Mouse (Mus musculus) layer of hippocampus, postnatal 25 days (tissue): ENCODE data around the gene Sap30bp. TPM values are rescaled to one million over a fixed set of nuclear protein-coding genes. Genes with fewer than 3 reads are reported as not detected.

ENCODE experiments used
- DNase-seq, 2 experiments: peaks; one replicate each; pipeline ENCODE4 v3.0.0; 2022; ENCODE audit warnings: mixed read lengths in 2 of 2, low spot score in 1 of 2; ENCODE audit errors: extremely low spot score in 1 of 2
- total RNA-seq, 2 experiments: library from RNA; stranded (reverse); gene quantifications; 2 replicates each; pipeline ENCODE4 v1.2.3; 2021

The Sap30bp gene
- total RNA-seq, 2 experiments from 2014 or later: 33.1 to 47.4 TPM

DNA sequence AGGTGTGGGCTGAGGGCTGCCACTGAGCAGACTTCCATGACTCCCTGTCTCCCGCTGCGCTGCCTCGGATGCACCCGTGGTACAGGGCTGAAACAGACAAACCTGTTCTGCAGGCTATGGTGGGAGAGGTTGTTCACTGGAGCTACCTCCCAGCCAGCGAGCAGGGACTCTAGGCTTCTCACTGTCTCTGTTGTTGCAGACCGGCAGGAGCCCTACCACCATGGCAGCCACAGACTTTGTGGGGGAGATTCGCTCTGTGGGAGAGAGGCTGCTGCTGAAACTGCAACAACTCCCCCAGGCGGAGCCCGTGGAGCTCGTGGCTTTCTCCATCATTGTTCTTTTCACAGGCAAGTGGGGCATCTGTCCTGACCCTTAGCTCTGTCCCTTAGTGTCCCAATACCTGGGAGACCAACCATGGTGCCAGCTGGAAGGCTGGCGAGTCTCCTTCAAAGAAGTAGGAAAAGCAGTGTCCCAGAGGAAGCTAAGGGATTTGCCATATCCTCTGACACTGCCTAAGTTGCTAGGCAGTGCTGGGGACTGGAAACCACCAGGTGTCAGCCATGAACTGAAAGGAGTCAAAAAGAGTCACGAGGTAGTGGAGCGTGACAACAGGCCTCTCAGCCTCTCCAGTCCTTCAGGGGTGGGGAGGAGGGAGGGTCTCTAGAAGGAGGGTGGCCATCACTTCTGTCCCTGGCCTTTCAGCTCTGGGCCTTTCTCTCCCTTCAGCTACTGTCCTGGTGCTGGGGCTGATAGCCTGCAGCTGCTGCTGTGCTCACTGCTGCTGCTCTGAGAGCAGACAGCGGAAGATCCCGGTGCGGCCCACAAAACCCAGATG lies 27.9 kb upstream of the Sap30bp start:
- DNase-seq: peak; percentile 24 to 32

DNA sequence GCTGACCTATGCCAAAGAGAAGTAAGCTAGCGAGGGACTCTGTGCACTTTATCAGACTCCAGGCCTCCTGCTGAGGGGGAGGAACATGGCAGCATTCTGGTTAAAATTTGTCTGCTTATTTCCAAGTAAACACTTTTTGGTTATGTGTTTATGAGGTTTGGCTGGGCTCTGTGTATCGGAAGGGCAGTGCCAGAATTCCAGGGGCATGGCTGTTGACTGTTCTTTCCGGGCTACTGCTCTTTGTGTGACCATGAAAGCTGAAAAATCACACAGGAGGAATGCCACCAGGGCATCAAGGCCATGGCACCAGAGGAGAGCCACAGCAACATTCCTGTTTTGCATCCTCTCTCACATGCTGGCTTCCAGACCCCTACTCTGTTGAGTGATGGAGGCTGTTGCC lies 27.0 kb upstream of the Sap30bp start:
- DNase-seq: no peak

DNA sequence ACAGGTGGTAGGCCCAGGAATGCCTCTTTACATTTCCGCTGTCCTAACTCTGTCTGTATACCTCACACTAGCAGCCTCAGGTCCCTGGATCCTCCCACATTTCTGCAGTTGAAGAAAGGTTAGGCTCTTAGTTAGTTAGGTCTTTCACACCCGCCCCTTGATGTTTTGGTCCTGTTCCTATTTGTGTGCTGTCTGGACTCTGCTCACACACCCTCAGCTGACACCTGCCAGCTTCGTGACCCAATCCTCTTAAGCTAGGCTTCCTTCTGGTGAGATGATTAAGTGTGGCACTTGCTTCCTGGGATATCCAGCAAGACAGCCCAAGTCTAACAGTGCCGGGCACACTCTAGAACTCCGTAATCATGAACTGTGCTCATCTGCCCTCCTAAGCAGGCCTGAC lies 26.6 kb upstream of the Sap30bp start:
- DNase-seq: no peak

DNA sequence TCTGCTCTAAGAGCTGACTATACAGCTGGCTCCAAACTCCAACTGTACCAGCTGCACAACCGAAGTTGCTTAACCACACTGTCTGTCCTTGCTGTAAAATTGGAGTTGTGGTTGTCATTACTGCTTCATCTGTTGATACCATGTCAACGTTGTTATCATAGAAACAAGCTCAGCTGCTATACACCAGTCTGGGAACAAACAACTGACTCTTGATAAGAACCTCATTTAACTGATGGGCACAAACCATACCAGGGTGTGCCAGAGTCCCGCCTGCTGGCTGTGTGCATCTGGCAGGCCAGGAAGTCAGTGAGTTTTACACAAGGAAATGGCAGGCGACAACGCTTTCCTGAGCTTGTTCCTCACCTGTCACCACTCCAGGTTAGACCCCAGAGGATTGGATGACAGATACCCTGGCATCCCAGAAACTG lies 21.9 kb upstream of the Sap30bp start:
- no peak for DNase-seq

DNA sequence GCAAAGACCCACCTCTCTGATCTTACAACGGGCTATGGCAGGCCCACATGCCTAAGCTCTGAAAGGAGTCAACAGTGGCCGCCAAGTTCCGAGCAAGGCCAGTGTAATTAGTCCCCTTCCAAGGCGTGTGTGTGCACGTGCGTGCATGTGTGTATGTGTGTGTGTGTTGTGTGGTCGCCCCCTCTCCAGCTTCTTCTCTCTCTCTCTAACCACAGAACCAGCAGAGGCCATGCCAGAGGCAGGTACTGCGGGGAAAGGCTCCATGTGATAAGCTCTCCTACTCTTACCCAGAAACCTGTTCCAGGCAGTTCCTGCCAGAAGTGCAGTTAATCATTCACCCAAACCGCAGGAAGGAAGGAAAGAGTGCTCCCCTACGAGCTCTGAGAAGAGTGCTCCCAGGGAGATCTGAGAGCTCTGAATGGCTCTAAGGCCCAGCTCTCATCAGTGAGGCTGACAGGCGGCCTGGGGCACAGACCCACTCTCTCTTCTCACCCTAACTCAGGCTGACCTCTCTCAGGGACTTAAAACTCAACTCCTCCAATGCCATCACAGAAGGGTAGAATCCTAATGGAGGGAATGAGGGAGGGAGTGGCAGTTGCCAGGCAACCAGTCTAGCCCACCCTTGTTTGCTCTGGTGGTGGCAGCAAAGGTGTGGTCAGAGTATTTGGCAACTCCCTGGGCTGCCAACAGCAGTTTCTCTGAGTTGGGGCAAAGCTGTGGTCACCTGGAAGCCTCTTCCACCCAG lies 21.3 kb upstream of the Sap30bp start, which contains the start of gene Smim6:
TSS of gene Smim6 (plus strand) at position 386 of the 745 bp plus-strand sequence.
- no peak for DNase-seq

DNA sequence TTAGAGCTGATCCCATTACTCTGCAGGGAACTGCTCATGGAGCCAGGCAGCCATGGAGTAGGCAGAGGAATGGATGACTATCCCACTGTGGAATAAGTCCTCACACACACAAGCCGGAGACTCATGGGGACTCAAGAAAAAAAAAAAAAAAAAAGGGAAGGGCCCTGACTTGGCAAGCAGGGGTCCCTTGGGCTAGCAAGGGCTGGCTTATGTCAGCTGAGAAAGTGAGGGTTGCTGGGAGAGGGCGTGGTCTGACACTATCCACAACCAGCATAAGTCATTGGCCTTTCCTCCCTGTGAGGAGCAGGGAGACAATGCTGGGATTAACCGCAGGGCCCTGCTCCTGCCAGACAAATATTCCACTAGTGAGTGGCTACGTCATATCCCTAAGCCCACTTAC lies 16.5 kb upstream of the Sap30bp start:
- no peak for DNase-seq

DNA sequence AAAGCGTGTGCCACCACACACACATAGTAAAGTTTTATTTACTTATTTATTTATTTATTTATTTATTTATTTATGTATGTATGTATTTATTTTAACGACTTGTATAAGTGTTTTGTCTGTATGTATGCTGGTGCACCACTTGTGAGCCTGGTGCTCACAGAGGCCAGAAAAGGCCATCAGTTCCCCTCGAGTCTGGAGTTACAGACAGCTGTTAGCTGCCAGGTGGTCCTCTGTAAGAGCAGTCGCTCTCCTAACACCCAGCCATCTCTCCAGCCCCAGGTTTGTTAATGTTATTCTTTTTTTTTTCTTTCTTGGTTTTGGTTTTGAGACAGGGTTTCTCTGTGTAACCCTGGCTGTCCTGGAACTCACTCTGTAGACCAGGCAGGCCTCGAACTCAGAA lies 14.4 kb upstream of the Sap30bp start:
- DNase-seq: no peak

DNA sequence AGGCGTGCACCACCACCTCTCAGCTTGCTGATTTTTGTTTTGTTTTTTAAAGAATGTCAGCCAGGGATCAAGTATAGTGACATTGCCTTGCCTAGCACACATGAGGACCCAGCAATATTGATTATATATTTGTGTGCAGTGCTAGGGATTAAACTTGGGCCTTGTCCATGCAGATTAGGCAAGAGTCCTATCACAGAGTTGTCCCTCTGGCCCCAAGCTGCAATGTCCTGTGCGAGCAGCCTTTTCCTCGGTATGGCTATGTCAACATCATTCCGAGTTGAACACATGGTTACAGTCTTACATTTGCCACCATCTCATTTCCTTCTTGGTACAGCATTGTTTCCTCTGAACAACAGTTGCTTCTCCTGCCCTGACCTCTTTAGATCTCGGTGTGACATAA lies 14.0 kb upstream of the Sap30bp start:
- no peak for DNase-seq

DNA sequence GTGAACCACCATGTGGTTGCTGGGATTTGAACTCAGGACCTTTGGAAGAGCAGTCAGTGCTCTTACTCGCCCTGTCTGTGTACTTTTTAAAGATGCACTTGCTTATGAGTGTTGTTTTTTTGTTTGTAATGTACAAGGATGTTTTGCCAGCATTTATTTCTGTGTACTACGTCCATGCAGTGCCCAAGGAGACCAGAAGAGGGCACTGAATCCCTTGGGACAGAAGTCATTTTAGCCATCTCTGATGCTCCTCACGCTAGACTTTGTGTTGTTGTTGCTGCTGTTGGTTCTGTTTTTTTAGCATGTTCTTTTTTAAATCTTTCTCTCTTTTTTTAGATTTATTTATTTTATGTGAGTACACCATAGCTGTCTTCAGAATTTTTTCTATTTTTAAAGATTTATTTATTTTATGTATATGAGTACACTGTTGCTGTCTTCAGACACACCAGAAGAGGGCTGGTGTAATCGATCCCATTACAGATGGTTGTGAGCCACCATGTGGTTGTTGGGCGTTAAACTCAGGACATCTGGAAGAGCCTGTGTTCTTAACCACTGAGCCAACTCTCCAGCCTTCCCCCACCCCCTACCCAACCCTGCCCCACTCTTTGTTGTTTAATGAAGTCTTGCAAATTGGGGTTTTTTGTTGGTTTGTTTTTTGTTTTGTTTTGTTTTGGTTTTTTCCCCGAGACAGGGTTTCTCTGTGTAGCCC lies 12.8 kb upstream of the Sap30bp start:
- peak in 1 of 2 experiments; percentile 56 for DNase-seq

DNA sequence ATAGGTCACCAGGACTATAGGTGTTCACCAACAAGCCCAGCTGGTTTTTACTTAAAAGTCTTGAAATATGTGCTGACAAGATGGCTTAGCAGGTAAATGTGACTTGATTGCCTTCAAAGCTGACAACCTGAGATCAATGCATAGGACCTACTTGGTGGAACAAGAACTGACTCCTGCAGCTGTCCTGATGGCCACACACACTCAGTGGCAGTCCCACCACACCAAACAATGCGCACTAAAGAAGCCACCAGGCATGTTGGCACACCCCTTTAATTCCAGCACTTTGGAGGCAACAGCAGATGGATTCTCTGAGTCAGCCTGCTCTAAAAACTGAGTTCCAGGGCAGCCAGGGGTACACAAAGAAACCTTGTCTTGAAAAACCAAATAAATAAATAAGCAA lies 11.1 kb upstream of the Sap30bp start:
- no peak for DNase-seq

DNA sequence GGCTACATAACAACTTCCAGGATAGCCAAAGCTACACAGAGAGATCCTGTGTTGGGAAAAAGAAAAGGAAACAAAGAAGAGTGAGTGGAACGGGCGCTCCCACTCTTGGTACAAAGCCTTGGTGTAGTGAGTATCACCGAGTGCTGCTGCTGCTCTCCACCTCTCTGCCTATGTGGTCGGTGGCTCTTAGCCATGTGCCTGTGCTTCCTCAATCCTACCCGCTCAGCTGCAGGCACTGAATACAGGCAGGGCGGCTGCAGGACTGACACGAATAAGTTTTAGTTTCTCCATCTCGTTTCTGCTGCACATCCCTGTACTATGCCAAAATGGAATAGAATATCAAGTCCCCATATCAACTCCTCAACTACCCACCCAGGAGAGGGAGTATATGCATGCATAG lies 4.1 kb upstream of the Sap30bp start:
- DNase-seq: no peak

DNA sequence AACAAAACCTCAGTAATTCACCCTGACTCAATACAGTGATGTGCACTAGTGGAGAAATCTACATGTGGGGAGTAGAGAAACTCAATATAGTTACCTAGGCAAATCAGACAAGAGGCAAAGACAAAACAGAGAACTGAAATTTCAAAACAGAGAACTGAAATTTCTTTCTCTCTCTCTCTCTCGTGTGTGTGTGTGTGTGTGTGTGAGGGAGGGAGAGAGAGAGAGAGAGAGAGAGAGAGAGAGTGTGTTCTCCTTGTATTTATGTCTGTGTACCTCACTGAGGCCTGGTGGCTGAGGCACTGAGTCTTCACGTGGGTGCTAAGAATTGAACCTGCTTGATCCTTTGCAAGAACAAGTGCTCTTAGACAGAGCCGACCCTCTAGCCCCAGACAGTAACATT lies 3.3 kb upstream of the Sap30bp start:
- DNase-seq: no peak

DNA sequence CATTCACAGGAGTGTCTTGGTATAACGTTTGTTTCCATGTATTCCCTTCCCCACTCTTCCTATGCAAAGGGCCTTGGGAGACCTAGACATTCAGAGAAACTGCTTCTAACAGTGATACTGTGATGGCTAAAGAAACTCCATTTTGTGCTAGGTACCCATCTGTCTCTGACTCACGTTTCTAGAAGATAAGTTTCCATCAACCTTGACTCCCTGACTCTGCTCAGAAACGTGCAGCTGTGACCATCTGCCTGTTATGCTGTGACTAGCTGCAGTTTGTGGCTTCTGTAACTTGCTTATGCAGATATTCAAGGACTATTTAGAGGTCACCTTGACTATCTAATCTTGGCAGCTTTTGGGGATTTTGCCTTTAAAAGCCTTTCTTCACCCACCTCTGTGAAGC lies 1.8 kb upstream of the Sap30bp start:
- DNase-seq: no peak

DNA sequence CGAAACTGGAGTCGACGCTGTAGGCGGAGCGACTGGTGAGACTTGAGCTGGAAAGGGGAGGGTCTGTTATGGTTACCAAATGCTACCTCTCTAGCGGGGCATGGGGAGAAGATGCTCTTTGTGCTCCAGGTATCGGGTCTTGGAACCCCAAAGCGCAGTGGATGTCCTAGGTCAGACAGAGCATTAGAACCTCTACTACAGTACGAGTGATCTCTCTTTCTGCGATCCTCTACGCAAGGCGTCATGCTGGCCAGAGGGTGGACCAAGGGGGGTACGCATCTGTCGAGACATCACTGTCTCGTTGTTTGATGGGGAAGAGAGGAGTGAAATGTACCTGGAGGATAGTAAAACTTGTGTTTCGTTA lies 647 bp downstream of the Sap30bp start:
- no peak for DNase-seq

DNA sequence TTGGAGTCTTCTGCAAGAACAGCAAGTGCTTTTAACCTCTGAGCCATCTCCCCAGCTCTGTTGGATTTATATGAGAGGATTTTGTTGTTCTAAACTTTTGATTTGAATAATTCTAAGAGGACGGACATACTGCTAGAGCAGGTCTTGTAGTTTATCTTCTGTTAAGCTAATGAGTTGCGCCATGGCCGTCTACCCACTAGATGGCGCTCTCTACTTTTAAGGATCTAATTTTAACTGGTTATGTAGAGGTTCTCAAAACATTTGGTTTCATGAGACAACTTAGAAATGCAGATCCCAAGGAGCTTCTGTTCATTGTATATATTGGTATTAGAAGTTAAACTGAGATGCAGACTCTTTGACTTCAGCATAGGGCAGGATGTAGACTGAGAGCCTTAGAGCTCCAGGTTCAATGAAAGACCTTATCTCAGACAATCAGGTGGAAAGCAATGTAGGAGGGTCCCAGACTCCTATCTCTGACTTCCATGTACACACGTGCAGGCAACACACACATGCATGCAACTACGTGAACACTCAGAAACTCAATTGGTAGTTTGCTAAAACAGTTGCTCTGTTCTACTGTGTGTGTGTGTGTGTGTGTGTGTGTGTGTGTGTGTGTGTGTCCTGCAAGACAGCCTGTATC lies 6.7 kb downstream of the Sap30bp start:
- DNase-seq: peak; percentile 40 to 72

DNA sequence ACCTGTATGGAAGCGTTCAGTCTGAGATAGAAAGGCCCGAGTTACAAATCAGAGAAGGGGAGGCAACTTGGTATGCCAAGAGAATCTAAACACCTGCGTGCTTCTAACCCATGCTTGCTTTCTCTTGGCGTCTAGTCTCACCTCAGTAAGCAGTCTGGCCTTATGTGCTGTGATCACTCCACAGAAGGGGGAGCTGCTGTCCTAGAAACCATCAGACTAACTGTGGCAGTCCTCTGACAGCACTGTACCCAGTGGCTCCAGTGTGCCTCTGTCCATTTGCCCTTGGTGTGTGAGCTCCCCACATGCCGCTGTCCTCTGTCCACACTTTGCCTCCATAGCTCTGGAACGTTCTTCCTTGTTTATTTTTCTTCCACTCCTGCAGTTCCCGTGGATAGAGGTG lies 8.9 kb downstream of the Sap30bp start:
- no peak for DNase-seq

DNA sequence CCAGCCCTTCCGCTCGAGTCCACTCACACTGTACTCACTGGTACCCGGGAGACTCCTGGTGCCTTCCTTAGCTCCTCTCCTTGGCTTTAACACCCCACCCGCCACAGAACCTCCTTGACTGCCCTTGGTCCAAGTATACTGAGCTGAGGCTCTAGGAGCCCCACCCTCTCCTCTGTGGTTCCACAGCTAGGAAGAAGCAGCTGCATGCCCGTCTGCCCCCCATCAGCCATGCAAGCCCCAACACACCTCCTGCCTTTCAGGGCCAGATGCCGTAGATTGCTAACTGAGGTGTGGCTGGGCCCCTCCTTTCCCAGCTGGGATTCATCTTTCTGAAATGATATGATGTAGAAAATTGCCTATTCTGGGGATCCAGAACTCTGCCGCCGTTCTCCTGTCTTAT lies 12.2 kb downstream of the Sap30bp start:
- no peak for DNase-seq

DNA sequence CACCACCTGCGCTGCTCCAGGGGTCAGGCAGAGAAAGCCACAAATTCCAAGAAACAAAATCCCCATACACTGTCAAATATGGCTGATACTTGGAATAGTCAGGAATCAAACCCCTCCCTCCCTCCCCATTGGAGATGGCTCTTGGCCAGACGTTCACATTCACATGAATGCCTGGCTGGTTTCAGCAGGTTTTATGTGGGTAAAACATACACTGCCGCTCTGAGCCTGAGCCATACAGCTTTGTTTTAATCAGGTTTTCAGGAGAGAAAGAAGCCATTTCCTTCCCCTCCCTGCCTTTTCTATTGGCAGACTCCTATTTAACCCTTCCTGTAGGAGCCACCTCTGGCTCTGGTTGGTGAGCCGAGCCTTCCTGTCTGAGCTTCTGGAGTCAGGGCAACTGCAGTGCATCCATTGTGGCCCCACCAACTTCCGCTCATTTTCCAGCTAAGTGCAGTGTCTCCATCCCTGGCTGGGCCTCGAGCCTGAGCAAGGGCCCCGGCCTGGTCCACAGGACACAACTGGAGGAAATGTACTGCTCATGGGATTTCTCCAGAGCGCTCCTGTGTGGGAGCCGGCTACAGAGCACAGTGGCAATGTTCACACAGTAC lies 13.2 kb downstream of the Sap30bp start:
- DNase-seq: no peak

DNA sequence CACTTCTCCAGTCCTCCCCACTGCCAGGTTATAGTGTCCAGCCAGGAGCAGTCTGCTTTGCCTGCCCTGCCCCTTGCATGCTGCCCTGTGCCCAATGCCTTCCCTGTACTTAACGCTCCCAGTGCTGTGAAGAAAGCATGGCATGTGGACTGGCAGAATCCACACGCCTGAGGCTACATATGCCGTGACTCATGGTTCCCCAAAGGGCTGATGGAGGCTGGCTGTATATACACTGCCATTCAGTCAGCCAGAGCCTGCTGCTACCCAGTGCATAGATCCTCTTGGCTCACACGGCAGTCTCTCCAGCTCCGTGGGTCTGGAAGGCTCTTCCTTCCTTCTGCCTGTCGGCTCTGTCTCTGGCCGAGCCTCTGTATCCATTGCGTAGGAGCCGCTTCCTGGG lies 15.2 kb downstream of the Sap30bp start:
- no peak for DNase-seq

DNA sequence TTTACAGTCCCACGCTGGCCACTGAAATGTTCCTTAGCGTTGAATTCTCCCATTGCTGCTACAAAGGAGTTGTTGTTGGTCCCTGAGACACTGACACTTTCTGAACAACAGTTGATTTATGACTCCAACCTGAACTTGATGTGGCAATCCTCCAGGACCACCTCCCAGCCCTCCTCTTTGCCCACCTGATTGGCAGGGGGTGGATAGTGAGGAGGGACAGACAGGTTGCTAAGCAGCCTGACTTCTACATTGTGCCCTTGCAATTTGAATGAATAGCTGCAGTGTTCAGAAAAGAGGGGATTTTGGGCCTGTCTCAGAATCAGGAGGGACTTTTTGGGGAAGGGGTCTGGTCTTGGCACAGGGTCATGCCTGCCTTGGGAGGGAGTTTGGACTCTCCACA lies 17.6 kb downstream of the Sap30bp start:
- DNase-seq: no peak
